Mouse (Mus musculus) MEL (cell line): ENCODE data around the gene Pawr.

Source experiments
- CTCF ChIP-seq, 3 experiments: IDR thresholded peaks in 2 of 3; conservative IDR thresholded peaks in 1 of 3; 2 replicates each; pipeline ENCODE4 v1.5.1; 2011 to 2012; ENCODE audit warnings: low read length in 3 of 3, low read depth in 2 of 3, mild to moderate bottlenecking in 2 of 3, improper control_type of control experiment in 1 of 3, inconsistent platforms in 1 of 3, mixed read lengths in 1 of 3, moderate library complexity in 1 of 3; ENCODE audit not compliant: control insufficient read depth in 1 of 3, insufficient read depth in 1 of 3, poor library complexity in 1 of 3, severe bottlenecking in 1 of 3
- ELF1 ChIP-seq: IDR thresholded peaks from 2 replicates; pipeline ENCODE4 v1.6.1; 2014; ENCODE audit warnings: low read depth, mild to moderate bottlenecking, inconsistent platforms, low read length, improper control_type of control experiment, moderate library complexity
- ETS1 ChIP-seq: IDR thresholded peaks from 2 replicates; pipeline ENCODE4 v1.6.1; 2012; ENCODE audit warnings: low read depth, mild to moderate bottlenecking, inconsistent platforms, low read length, improper control_type of control experiment, moderate library complexity
- GABPA ChIP-seq: IDR thresholded peaks from 2 replicates; pipeline ENCODE4 v1.6.1; 2012; ENCODE audit warnings: low read depth, mild to moderate bottlenecking, inconsistent platforms, low read length, improper control_type of control experiment, moderate library complexity
- KAT2A ChIP-seq: conservative IDR thresholded peaks from 2 replicates; pipeline ENCODE4 v1.6.1; 2012; ENCODE audit warnings: low read depth, low read length, improper control_type of control experiment, inconsistent platforms
- MEF2A ChIP-seq: IDR thresholded peaks from 2 replicates; pipeline ENCODE4 v1.6.1; 2014; ENCODE audit warnings: low read depth, mild to moderate bottlenecking, inconsistent platforms, low read length, improper control_type of control experiment; ENCODE audit not compliant: poor library complexity, insufficient replicate concordance, severe bottlenecking; ENCODE audit errors: extremely low read depth
- POLR2A ChIP-seq, 2 experiments: IDR thresholded peaks; 2 replicates each; pipeline ENCODE4 v1.6.1; 2011 to 2012; ENCODE audit warnings: low read length in 2 of 2, mild to moderate bottlenecking in 2 of 2, control low read depth in 1 of 2, improper control_type of control experiment in 1 of 2, low read depth in 1 of 2, moderate library complexity in 1 of 2; ENCODE audit not compliant: control insufficient read depth in 1 of 2, insufficient read depth in 1 of 2, poor library complexity in 1 of 2
- TBP ChIP-seq: IDR thresholded peaks from 2 replicates; pipeline ENCODE4 v1.8.0; 2011; ENCODE audit warnings: low read depth, low read length, improper control_type of control experiment
- USF1 ChIP-seq: IDR thresholded peaks from 2 replicates; pipeline ENCODE4 v1.6.1; 2014; ENCODE audit warnings: low read depth, mild to moderate bottlenecking, inconsistent platforms, low read length, improper control_type of control experiment, moderate library complexity

DNA sequence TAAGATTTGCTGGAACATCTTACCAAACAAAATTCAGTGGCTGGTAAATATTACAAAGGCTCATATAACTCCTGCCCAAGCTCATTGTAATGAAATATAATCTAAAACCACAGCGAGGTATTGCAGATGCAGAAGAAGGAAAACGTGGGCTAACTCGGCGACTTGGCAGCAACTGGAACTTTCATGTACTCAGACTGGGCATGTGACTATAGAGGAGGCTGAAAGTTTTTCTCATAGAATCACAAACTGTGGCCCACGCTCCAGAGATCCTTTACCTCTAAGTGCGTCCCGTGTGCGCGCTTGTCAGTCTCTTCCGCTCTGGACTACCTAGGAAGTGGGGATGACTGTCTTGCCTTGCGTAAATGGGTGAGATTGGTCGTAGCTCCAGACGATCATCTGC is 41.9 kb upstream of the Pawr start:
- TF ChIP-seq POLR2A (IDR thresholded peaks at IDR 0.05; ENCODE audit: control insufficient read depth in 1 of 2, insufficient read depth in 1 of 2, low read depth in 1 of 2, low read length in 2 of 2, poor library complexity in 1 of 2): no peak
- no peak for TF ChIP-seq USF1
- TF ChIP-seq TBP: no peak
- TF ChIP-seq ELF1: no peak
- TF ChIP-seq KAT2A: no peak
- no peak for TF ChIP-seq GABPA
- no peak for TF ChIP-seq CTCF (IDR thresholded peaks at IDR 0.05 in 2 of 3, conservative IDR thresholded peaks at IDR 0.05 in 1 of 3; ENCODE audit: control insufficient read depth in 1 of 3, insufficient read depth in 1 of 3, low read depth in 2 of 3, low read length in 3 of 3, poor library complexity in 1 of 3, severe bottlenecking in 1 of 3)
- TF ChIP-seq ETS1: no peak
- no peak for TF ChIP-seq MEF2A
